Mouse (Mus musculus): ENCODE data around the gene Ubac2.

GRCm38 (mm10) chr14:122002224-122002623 is 123.8 kb downstream of the Ubac2 start:
- no peak for TF ChIP-seq POLR2A (IDR thresholded peaks at IDR 0.05; ENCODE audit: borderline replicate concordance, control insufficient read depth, low read depth, low read length)
- TF ChIP-seq CTCF (IDR thresholded peaks at IDR 0.05; ENCODE audit: control insufficient read depth, insufficient read depth, low read length) = no peak

Measured in bone marrow, adult 2 months (tissue).